Mouse (Mus musculus): ENCODE measurements around the gene Spta1.

Spta1 gene

DNA sequence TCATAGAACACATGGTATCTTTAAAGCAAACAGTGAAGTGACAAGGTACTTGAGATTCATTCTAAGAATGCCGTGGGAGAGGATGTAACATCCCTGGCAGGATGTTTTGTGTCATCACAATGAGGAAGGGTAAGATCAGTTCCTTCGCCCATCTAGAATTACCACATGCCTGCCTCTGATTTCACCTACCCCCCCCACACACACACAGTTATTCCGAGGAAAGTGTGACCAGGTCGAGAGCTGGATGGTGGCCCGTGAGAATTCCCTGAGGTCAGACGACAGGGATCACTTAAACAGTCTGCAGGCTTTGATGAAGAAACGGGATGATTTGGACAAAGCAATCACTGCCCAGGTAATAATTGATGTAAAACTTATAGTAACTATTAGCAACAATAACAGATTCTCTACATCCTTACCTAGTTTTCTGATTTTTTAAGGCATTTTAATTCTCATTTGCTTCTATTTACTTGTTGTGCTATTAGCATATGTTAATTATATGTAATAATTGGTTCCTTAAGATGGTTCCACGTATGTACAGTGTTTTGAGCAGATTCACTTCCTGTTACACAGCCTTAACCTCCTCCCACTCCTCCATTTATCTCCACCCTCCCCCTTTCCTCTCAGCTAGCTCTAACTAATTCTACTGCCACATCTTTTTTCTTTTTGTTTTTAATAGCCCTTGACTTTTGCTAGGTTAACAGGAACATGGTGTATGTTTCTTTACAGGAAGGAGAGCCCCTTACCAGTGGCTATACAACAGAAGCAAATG is 42.9 kb downstream of the Spta1 start:
- no peak for DNase-seq (ENCODE audit: low read depth, low spot score)
- no peaks in the 10 kb centered on the region for H3K27me3 ChIP-seq (ENCODE audit: control insufficient read depth, insufficient read depth, low read length, poor library complexity, severe bottlenecking)
- H3K36me3 ChIP-seq (ENCODE audit: control insufficient read depth, insufficient read depth, low read length, poor library complexity, severe bottlenecking): no peaks in the 10 kb centered on the region

DNA sequence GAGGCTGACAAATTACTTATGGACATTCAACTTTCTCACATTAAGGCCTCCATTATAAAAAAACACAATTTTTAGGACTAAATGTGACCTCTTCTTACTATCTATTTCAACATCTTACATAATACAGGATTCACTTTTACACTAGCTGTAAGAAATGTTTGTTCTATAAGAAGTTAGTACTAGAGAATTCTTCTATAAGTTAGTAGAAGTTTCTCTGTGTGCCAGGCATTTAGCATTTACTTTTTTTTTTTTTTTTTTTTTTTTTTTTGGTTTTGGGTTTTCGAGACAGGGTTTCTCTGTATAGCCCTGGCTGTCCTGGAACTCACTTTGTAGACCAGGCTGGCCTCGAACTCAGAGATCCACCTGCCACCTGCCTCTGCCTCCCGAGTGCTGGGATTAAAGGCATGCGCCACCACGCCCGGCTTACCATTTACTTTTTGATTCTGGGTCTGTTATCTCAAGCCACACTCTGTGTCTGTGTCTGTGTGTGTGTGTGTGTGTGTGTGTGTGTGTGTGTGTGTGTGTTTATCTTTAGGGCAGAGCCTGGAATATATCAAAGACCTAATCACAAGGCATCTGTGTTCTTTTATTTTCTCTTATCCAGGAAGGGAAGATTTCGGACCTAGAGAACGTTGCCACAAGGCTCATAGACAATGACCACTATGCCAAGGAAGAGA is 44.1 kb downstream of the Spta1 start:
- Histone ChIP-seq H3K27me3 (ENCODE audit: control insufficient read depth, insufficient read depth, low read length, poor library complexity, severe bottlenecking) (no peaks in the 10 kb centered on the region), H3K36me3 (ENCODE audit: control insufficient read depth, insufficient read depth, low read length, poor library complexity, severe bottlenecking) (no peaks in the 10 kb centered on the region)
- no peak for DNase-seq (ENCODE audit: low read depth, low spot score)

DNA sequence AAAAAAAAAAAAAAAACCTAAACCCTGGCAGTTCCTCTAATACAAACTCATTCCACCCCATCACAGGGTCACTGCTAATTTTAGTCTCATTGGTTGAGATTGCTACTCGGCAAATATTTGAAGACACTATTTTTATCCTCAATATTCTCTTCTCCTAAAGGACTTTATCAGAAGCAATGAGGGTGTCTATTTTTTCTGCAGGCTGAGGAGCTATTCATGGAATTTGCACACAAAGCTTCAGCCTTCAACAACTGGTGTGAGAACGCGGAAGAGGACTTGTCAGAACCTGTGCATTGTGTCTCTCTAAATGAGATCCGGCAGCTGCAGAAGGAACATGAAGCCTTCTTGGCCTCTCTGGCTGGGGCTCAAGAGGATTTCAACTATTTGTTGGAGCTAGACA is 67.3 kb downstream of the Spta1 start:
- DNase-seq (ENCODE audit: low read depth, low spot score): no peak

DNA sequence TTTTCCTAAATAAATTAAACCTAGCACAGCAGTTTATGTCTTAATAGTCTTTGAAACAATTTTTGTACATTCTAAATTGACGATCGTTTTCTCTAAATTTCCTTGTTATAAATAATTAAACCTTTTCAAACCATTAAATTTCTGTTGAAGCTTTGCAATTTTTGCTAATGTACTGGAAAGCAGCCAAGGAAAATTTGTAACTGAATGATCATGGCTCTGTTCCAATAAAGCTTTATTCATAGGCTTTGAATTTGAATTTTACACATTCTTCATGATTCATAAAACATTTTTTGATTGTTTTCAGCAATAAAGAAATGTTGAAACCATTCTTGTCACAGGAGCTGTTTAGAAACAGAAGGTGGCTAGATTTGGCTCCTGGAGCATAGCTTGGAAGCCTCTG is 72.0 kb downstream of the Spta1 start:
- DNase-seq (ENCODE audit: low read depth, low spot score): no peak
- no peaks in the 10 kb centered on the region for H3K36me3 ChIP-seq (ENCODE audit: control insufficient read depth, insufficient read depth, low read length, poor library complexity, severe bottlenecking)
- no peaks in the 10 kb centered on the region; the same call in 1 of the 2 replicates for H3K27me3 ChIP-seq (ENCODE audit: control insufficient read depth, insufficient read depth, low read length, poor library complexity, severe bottlenecking)

More for the DNA sequence above, 67.3 kb downstream of the Spta1 start:
- no peaks in the 10 kb centered on the region for H3K36me3 ChIP-seq (ENCODE audit: control insufficient read depth, insufficient read depth, low read length, poor library complexity, severe bottlenecking)
- no peaks in the 10 kb centered on the region for H3K27me3 ChIP-seq (ENCODE audit: control insufficient read depth, insufficient read depth, low read length, poor library complexity, severe bottlenecking)

DNA sequence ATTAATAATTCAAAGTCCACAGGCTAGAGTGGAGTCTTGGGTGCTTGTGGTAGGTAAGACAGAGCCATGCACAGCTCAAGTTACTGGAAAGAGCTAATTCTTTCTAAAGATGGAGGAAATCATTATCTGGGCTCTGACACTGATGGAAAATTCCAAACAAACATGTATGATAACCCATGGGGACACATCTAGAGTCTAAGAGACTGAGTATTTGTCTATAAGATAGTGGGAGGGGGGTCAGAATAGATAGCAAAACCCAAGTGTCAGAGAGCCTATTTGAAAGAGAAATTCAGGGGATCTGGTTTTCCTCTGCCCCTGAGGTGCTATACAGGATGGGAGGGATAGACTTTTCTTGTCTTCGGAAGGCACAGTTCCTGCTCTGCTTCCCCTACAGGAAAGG is 73.5 kb downstream of the Spta1 start:
- Histone ChIP-seq H3K27me3 (ENCODE audit: control insufficient read depth, insufficient read depth, low read length, poor library complexity, severe bottlenecking) (no peaks in the 10 kb centered on the region; the same call in 1 of the 2 replicates), H3K36me3 (ENCODE audit: control insufficient read depth, insufficient read depth, low read length, poor library complexity, severe bottlenecking) (no peaks in the 10 kb centered on the region)
- DNase-seq (ENCODE audit: low read depth, low spot score): no peak

GRCm38 (mm10) chr1:174247170-174247569 is 74.6 kb downstream of the Spta1 start:
- no peak for DNase-seq (ENCODE audit: low read depth, low spot score)
- Histone ChIP-seq H3K36me3 (ENCODE audit: control insufficient read depth, insufficient read depth, low read length, poor library complexity, severe bottlenecking) (no peaks in the 10 kb centered on the region), H3K27me3 (ENCODE audit: control insufficient read depth, insufficient read depth, low read length, poor library complexity, severe bottlenecking) (no peaks in the 10 kb centered on the region; the same call in 1 of the 2 replicates)

DNA sequence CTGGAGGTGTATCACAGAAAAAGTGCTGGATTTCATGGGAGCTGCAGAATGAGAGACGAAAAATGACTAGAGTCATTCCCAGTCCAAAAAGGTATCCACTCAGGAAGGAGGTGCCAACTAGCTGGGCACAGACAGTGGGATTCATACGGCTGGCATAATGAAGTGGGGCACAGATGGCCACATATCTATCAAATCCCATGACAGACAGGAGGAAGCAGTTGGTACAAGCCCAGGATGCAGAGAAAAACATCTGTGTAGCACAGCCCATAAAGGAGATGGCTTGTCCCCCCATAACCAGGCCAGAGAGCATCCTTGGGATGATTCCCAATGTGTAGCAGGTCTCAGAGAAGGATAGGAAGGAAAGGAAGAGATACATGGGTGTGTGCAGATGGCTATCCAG is 77.8 kb downstream of the Spta1 start:
- DNase-seq (ENCODE audit: low read depth, low spot score): no peak
- Histone ChIP-seq H3K27me3 (ENCODE audit: control insufficient read depth, insufficient read depth, low read length, poor library complexity, severe bottlenecking) (no peaks in the 10 kb centered on the region; the same call in 1 of the 2 replicates), H3K36me3 (ENCODE audit: control insufficient read depth, insufficient read depth, low read length, poor library complexity, severe bottlenecking) (no peaks in the 10 kb centered on the region)

DNA sequence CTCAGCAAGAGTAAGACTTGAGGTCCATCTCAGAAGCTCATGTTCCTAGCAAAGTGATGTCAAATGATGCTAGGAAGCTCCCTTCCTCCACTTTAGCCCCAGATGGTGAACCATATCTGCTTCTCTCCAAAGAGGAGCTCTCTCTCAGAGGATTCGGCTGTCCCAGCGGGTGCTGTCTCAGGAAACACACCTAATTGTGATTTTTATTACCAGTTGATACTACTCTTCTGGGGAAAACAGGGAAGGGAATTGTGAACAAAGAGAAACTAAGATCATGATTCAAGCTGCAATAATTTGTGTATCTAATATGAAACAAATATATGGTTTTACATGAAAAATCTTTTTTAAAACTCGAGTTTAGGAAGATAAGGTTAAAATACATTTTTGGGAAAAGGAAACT is 79.4 kb downstream of the Spta1 start, which contains the start of gene Olfr419:
Olfr419 (minus strand) TSS at position 101 of the 400 bp plus-strand sequence.
- Histone ChIP-seq H3K27me3 (ENCODE audit: control insufficient read depth, insufficient read depth, low read length, poor library complexity, severe bottlenecking) (no peaks in the 10 kb centered on the region; the same call in 1 of the 2 replicates), H3K36me3 (ENCODE audit: control insufficient read depth, insufficient read depth, low read length, poor library complexity, severe bottlenecking) (no peaks in the 10 kb centered on the region)
- DNase-seq (ENCODE audit: low read depth, low spot score): no peak

DNA sequence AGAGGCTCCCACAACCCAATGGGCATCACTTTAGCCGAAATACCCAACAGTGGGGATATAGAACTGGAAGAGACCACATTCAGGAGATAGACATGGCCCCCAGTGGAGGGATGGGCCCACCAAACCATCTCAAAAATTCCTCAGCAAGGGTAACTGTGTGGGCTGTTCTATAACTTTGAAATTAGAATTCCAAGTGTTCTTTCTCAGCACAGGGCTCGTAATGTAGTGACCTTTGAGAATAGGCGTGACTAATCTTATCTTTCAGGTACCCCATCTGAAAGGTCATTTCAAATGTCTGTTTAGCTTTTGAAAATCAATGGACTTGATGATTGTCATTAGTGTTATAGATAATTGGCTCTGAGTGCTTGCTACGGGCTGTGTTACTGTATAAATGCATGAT is 95.2 kb downstream of the Spta1 start:
- no peak for DNase-seq (ENCODE audit: low read depth, low spot score)

DNA sequence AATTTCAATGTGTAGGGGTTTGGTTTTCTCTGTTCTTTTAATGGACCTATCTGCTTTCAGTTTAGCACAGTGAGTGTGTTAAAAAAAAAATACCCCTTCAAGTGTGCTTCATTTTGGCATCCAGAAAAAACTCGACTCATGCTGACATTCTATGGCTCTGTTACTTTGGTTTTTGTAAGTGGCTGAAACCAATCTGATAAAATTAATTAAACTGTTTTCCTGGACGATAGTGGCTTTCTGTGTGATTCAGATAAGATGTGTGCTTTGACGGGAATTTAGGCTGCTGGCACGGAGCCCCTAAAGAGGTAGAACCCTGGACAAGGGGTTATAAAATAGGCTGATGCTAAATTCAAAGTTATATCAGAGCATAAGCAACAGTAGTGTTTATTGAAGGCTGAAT is 96.6 kb downstream of the Spta1 start:
- H3K36me3 ChIP-seq (ENCODE audit: control insufficient read depth, insufficient read depth, low read length, poor library complexity, severe bottlenecking): no peaks in the 10 kb centered on the region
- no peaks in the 10 kb centered on the region for H3K27me3 ChIP-seq (ENCODE audit: control insufficient read depth, insufficient read depth, low read length, poor library complexity, severe bottlenecking)
- DNase-seq (ENCODE audit: low read depth, low spot score): no peak

More for the DNA sequence above, 95.2 kb downstream of the Spta1 start:
- Histone ChIP-seq H3K27me3 (ENCODE audit: control insufficient read depth, insufficient read depth, low read length, poor library complexity, severe bottlenecking) (no peaks in the 10 kb centered on the region), H3K36me3 (ENCODE audit: control insufficient read depth, insufficient read depth, low read length, poor library complexity, severe bottlenecking) (no peaks in the 10 kb centered on the region)

- no peaks in the 10 kb centered on the region for H3K27me3 ChIP-seq (ENCODE audit: control insufficient read depth, insufficient read depth, low read length, poor library complexity, severe bottlenecking)
- DNase-seq (ENCODE audit: low read depth, low spot score): no peak
- H3K36me3 ChIP-seq (ENCODE audit: control insufficient read depth, insufficient read depth, low read length, poor library complexity, severe bottlenecking): no peaks in the 10 kb centered on the region
These were observed 98.1 kb downstream of the Spta1 start for GRCm38 (mm10) chr1:174270643-174271042.
